Mouse (Mus musculus): ENCODE results near the gene Meis1.

Gene Meis1

DNA sequence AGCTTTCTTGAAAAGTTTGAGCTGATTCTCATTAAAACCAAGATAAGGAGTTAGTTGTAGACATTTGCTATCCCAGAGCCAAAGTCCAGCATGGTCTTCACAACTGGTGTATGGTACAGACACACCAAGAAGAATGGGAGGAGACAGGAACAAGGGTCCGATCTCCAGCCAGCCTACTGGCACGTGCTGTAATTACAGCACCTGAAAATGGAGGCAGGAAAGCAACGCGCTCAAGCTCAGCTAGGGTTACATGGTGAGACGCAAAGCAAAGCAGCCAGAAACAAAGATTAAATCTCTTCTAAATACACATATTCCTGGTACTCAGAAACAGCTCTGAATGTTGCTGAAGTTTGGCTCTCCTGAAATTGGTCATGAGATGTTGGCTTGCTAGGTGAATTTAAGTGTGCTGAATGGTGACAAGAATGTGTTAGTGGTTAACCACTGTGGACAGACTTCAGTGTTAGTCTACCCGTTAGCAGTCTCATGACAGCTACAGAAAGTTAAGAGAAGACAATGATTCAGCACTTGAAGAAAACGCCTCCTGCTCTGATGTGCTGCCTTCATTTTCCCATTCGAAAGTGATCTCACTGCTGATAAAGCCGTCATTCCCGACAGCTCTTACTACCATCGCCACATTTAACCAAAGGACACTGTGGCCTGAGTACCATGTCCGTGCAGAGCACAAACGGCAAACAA, 70.0 kb downstream of the Meis1 start:
- in situ Hi-C loops (cut with MboI): no loop called here

DNA sequence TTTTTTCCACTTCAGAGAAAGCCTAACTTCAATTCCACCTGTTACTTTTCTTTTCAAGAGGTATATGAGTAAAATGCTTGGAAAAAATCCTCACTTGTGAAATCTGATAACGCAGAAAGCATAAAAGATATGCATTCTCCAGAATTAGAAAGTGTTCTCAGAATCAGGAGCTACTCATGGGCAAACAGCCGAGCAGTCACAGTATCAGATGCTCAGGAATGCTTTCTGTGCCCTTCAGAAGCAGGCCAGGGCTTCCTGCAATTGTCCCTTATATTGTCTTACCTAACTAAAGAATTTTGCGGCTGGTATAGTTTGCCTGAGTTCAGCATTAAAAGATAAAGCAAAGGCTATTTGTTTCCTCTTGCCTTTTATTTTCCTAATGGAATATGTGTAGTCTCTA, 71.4 kb downstream of the Meis1 start:
- in situ Hi-C loops (cut with MboI): no loop called here

GRCm38 (mm10) chr11:18945778-18946177, 73.0 kb downstream of the Meis1 start:
- in situ Hi-C loops (cut with MboI): no loop called here

DNA sequence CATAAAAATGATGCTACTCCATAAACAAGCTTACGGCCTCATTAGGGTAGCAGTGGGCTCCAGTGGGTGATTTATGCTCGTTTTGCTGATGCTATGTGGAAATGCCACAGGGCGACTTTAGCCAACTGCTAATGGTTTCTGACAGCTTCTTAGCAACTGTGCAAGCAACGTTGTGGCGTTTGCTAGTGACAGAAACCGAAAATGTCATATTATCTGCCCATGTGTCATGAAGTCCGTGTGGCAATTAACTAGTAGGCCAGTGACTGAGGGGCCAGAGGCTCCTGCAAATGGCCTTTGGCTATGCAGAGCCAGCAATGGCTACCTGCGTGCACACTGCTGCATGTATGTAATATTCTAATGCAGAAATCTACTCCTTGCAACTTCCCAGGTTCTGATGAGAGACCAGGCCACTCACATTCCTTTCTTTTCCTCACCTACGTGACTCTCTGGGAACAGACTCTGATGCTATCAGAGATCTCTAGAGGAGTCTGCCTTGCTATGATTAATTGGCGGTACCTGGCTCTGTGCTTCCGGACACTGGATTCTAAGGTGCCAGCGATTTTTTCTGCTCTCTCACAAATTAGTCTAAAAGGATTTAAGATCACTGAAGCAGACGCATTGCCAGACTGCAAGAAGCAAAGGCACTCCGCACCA, 73.7 kb downstream of the Meis1 start:
- in situ Hi-C loops (cut with MboI): no loop called here

DNA sequence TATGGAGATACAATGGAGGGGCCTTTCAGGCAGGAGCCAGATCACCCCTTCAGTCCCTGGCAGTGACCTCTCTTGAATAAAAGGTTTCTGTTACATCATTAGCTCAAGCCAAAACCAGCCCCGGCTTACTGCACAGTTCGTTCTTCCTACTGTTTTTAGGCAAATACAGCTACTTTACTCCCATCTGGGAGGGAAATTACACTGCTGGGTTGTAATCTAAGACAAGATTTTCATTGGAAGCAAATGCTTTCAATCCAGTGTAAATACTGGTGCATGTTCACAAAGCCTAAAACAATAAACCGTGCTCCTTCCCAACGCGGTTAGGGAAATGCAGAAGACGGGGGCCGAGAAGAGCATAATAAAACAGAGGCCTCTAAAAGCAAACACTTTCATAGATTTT, 74.6 kb downstream of the Meis1 start:
- in situ Hi-C loops (cut with MboI): no loop called here

DNA sequence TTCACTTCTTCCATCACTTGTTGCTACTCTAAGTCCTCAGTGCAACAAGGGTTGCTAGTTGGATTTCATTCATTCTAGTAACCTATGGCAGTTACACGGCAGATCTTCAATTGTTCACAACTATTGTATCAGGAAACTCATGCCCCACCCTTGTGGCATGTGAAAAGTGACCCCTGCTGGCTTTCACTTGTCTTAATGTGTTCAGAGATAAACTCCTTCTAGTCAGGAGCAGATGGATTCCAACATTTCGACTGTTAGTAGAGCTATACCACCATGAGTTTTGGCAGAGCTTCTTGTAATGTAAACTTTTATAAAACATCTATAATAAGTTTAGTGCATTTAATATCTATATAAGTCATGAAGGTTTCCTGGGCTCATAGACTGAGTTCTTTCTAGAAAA, 75.8 kb downstream of the Meis1 start:
- in situ Hi-C loops (cut with MboI): no loop called here

GRCm38 (mm10) chr11:18940916-18941315, 77.9 kb downstream of the Meis1 start:
- in situ Hi-C loops (cut with MboI): no loop called here

DNA sequence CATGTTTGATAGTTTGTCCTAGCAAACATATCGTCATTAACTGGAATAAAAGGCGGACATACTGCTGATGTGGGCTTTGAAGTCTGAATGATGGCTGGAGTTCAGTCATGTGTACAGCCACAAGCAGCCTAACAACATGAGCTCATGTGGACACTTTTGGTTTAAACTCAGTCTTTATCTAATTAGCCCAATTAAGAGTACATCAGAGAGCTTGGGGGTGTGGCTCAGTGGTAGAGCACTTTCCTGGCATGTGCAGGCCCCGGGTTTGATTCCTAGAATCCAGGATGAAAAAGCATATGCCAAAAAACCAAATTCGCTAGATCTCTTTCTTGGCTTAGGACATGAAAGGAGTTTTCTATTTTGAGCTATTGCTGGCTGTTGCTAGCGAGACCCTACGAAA, 83.9 kb downstream of the Meis1 start:
- in situ Hi-C loops (cut with MboI): no loop called here

GRCm38 (mm10) chr11:18931001-18931874, 87.5 kb downstream of the Meis1 start:
- in situ Hi-C loops (cut with MboI): no loop called here

DNA sequence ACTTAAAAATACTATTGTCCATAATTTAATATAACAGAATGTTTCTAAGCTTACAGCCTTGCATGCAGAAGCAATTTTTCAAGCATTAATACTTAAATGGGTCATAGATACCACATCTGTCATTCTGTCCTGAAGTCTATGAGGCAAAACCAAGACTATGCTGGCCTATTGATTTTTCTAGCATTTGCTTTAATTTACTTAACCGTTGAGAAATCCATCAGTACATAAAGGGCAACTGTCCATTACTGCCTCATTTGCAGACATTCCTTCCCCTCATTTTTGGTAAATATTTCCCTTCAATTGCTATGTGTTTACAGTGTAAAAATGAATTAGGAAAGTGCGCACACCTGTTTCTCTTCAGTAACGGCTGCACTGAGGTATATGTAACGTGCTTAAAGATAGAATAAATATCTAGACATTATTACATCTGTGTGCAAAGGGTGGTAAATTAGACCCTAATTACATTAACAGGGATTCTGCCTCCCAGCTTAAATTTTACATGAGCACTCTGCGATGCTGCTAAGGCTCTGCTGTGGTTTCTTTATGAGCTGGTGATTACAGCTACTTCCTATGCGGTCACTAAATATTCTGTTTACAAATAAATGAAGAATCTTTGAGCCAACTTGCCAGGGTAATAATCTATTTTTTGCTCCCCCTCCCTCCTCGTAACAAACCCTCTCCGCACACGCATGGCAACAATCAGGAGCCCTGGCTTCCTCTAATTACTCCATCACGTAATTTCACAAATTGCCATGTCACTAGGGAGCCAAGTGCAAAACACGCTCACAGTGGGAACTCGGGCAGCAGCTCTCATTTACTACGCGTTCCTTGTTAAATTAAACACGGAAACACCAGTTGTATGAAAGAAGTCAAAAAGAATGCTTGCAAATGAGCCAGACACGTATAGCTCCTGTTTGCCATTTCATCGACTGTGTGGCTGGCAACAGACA, 88.7 kb downstream of the Meis1 start:
- in situ Hi-C loops (cut with MboI): no loop called here

DNA sequence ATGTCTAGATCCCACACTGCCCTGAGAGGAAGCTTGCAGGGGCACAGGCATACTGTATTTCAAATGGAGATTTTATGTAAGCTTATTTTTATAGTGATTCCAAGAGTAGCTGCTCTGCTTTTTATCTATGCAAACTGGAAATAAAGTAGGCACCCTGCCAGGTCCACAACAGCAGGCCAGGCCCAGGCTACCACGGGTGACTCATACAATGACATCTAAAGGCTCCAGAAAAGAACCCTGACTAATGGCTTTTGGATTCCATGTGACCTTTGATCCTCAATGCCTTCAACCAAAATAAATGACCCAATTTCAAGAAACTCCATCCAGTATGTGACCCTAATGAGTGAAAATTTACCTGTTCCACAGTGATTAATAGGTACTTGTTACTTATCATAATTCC, 91.4 kb downstream of the Meis1 start:
- in situ Hi-C loops (cut with MboI): no loop called here

DNA sequence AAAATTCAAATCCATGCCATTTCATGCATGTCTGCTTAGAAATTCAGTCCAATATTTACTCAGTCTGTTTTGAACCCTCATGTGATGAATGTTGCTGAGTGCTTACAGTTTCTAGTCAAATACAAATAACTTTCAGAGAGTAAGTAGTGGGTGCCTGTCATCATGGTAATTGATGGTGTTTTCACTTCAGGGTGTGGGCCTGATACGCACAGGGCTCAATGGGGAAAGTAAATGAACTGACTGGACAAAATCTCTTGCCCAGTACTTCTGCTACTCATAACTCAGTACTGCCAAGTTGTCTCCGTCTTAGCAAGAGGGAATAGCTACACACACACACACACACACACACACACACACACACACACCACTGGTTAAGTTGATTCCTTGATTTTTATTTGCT, 92.0 kb downstream of the Meis1 start:
- in situ Hi-C loops (cut with MboI): no loop called here

- in situ Hi-C loops (cut with MboI): no loop called here
Observed at GRCm38 (mm10) chr11:18924583-18925334, 94.0 kb downstream of the Meis1 start.

DNA sequence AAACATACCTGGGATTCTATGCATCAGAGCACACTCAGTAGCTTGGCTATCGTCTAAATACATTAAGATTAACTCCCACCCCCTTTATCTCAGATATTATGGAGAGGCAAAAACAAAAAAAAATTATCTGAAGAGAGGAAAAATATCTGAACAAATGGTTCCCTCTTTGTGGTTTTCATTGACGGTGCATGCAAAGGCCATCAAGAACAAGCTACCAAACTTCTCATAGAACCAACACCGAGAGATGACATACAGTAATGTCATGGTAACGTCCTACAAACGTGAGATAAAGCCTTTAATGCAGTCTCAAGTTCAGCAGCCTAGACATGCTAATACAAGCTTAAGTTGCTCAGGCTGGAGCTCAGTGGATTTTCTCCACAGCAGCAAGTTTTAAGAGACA, 95.5 kb downstream of the Meis1 start:
- in situ Hi-C loops (cut with MboI): no loop called here

GRCm38 (mm10) chr11:18920651-18921050, 98.1 kb downstream of the Meis1 start:
- in situ Hi-C loops (cut with MboI): no loop called here

DNA sequence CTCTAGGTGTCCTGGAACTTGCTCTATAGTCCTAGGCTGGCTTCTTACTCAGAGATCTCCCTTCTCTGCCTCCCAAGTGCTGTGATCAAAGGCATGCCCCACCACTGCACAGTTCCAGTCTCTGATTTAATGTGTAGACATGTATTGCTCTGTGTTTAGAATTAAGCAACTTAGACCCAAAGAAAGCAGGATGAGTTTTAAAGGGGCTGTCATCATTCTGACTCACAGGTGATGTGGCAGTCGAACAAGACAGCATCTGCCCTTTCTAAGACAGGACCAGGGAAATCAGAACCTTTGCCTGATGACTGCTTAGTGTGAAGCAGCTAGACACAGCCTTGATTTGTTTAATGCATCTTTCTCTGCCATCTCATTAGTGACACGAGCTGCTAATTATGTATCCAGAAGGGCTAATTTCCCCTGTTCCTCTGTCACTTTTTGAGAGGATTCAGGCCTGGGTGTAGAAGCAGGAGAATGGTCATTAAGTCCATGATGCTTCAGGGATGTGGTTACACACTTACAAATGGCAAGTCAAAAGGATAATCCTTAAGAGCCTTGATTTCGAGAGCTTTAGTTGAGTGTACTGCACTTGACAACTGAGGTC, 99.5 kb downstream of the Meis1 start:
- in situ Hi-C loops (cut with MboI): no loop called here

DNA sequence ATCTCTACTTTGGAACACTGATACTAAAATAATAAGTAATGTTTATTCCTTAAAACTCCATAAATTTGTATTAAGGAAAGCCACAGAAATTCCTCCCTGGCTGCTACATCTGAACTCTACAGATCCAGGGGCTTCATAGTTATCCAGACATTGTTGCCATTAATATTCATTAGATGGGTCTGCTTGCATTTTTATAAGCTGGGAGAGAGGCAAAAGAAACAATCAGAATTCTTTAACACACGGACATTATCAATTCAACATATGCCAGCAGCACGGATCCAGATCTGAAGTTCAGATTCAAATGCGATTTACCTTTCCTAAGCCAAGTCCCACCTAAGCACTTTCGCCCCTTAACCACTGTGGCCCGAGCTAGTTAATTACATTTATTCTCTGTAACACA, 100.9 kb downstream of the Meis1 start:
- in situ Hi-C loops (cut with MboI): no loop called here

DNA sequence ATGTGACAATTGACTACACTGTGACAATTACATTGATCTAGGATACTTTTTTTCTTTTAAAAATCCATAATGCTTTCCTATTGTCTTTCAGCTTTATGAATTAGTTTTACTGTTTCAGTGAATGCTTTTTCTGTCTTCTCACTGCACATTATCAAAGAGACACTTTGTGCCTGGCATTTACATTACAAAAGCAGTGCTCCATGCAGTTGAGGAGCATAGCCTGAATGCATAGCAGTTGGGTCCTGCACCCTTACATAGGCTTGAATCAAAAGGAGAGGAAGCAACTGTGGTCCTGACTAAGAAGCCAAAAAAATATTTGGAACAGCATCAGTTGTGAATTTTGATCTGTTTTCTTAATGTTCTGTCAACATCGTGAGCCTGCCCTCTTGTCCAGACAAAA, 105.5 kb downstream of the Meis1 start:
- in situ Hi-C loops (cut with MboI): no loop called here

DNA sequence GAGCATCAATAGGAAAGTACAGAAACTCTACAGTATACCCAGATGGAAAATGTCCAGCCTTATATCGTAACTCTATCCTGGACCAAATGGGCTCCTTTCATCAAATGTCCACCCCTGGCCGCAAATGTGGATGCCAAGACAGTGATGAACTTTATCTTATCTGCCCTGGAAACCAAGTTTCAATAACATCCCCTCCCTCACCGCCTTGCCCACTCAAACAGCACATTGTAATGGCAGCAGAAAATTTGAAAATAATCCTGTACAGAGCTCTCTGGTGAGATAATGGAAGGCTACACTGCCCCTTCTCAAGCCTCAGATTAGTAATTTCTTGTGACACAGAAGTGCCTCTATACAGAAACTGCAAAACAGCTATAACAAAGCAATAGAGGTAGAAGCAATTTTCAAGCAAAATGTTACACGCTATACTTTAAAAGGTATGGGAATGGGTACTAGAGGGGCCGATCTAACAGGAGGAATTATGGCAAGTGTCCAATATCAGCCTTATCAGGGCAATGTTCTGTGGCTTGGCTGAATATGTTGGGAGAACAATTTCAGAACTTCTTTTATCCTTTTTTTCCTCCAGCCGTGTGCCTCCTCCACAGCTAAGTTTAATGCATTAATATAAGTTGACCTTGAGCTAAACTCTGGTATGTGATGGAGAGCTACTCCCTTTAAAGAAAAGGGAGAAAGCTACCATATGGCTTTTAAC, 106.3 kb downstream of the Meis1 start:
- in situ Hi-C loops (cut with MboI): no loop called here

- in situ Hi-C loops (cut with MboI): no loop called here
Observed at GRCm38 (mm10) chr11:18906866-18907265, 111.9 kb downstream of the Meis1 start.

All from mature B cell (primary cell).